Mouse (Mus musculus) liver, embryonic 15.5 days (tissue): Measurements from ENCODE around the gene Lpp. TPM values are rescaled to one million over a fixed set of nuclear protein-coding genes. Genes with fewer than 3 reads are reported as not detected.
A peak's percentile ranks its signal among the peaks of the same experiment; 100 is the strongest.

Experiments used
- ATAC-seq: fragments of 200-750 bp; cut with Nextera tagmentation; 2 replicates; pipeline ENCODE4 v1.8.0; 2017; ENCODE audit warnings: moderate number of reproducible peaks, mild to moderate bottlenecking, moderate library complexity; ENCODE audit not compliant: insufficient read depth
- H3K27ac ChIP-seq: fragments of 300-500 bp; sonication (generic); replicated peaks from 2 replicates; pipeline ENCODE4 v1.5.1; 2015; ENCODE audit warnings: mild to moderate bottlenecking, inconsistent platforms
- H3K27me3 ChIP-seq: fragments of 300-500 bp; sonication (generic); 2 replicates; pipeline ENCODE4 v1.6.1; 2015; ENCODE audit warnings: mild to moderate bottlenecking, inconsistent platforms
- H3K36me3 ChIP-seq: fragments of 300-500 bp; sonication (generic); replicated peaks from 2 replicates; pipeline ENCODE4 v1.6.1; 2015; ENCODE audit warnings: moderate library complexity, mild to moderate bottlenecking, inconsistent platforms
- H3K4me1 ChIP-seq: fragments of 300-500 bp; sonication (generic); replicated peaks from 2 replicates; pipeline ENCODE4 v1.6.1; 2015; ENCODE audit warnings: inconsistent platforms
- H3K4me2 ChIP-seq: fragments of 300-500 bp; sonication (generic); 2 replicates; pipeline ENCODE4 v1.6.1; 2015; ENCODE audit warnings: moderate library complexity, mild to moderate bottlenecking, inconsistent platforms
- H3K4me3 ChIP-seq: fragments of 300-500 bp; sonication (generic); replicated peaks from 2 replicates; pipeline ENCODE4 v1.5.1; 2015; ENCODE audit warnings: mild to moderate bottlenecking, inconsistent platforms
- H3K9ac ChIP-seq: fragments of 300-500 bp; sonication (generic); 2 replicates; pipeline ENCODE4 v1.6.1; 2015; ENCODE audit warnings: moderate library complexity, mild to moderate bottlenecking, inconsistent platforms
- H3K9me3 ChIP-seq: fragments of 300-500 bp; sonication (generic); replicated peaks from 2 replicates; pipeline ENCODE4 v1.6.1; 2016; ENCODE audit warnings: inconsistent platforms
- WGBS: fragments of 180-500 bp; shearing (Covaris S2); methylation state at CpG from one replicate; pipeline ENCODE4 v1.1.7; 2015; ENCODE audit warnings: mixed read lengths; ENCODE audit not compliant: insufficient replicate concordance; 5-methylcytosine and 5-hydroxymethylcytosine counted together
- polyA plus RNA-seq: library from polyadenylated mRNA; unstranded; fragments of >200 nt; fragmentation: Nextera tagmentation; extraction: Ambion mirVana; gene quantifications from 2 replicates; pipeline ENCODE4 v1.2.1, GENCODE M21; 2015

Lpp gene
- polyA plus RNA-seq, 1 experiment from 2014 or later = 7.2 TPM

DNA sequence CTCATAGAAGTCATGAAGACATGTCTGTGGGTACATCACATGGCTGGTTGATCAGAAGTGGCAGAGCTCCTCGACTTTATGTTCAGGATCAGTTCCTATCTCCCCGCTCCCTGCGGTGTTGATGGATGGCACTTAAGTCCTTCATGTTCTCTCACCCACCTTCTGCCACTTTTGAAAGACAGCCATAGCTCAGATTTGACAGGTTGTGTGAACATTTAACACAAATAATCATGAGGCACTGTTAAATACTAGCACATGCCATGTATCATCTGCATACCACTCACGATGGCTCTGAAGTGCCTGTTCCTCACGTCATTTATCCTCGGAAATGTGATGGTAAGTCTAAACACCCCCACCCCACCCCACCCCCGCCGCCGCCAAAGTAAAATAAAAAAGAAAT lies 441.2 kb downstream of the Lpp start:
- no peak overlapping the region for H3K27ac ChIP-seq
- H3K4me1 ChIP-seq = no peaks in the 10 kb centered on the region
- no peak overlapping the region for H3K9ac ChIP-seq
- H3K4me3 ChIP-seq = no peak overlapping the region
- H3K27me3 ChIP-seq = no peaks in the 10 kb centered on the region
- no peaks in the 10 kb centered on the region for H3K9me3 ChIP-seq
- WGBS = 68% methylated on average over 9 of the region's 9 CpGs
- H3K36me3 ChIP-seq = no peaks in the 10 kb centered on the region
- no peak overlapping the region for H3K4me2 ChIP-seq
- ATAC-seq = no peak

DNA sequence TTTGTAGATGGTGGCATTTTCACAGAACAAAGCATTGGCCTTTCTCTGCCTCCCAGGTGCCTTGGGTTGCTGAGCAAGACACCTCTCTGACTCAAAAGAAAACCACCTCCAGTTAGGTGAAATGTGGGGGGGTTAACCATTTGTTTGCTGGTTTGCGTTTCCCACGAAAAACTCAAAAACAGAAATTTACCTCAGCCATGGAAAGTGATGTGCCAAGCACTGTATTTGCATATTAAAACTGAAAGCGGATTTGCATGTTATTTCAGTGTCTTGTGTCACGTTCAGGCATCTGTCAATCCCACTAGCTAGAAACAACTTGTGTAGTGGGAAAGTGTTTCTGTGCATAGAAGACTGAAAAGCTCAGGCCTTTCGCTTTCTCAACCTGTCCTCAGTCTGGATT lies 443.2 kb downstream of the Lpp start:
- no peak overlapping the region for H3K4me2 ChIP-seq
- no peaks in the 10 kb centered on the region for H3K27me3 ChIP-seq
- no peaks in the 10 kb centered on the region for H3K36me3 ChIP-seq
- no peak for ATAC-seq
- H3K4me1 ChIP-seq = no peaks in the 10 kb centered on the region
- no peak overlapping the region for H3K27ac ChIP-seq
- H3K9ac ChIP-seq = no peak overlapping the region
- 64% methylated on average over 5 of the region's 5 CpGs for WGBS
- H3K4me3 ChIP-seq = no peak overlapping the region
- no peaks in the 10 kb centered on the region for H3K9me3 ChIP-seq

DNA sequence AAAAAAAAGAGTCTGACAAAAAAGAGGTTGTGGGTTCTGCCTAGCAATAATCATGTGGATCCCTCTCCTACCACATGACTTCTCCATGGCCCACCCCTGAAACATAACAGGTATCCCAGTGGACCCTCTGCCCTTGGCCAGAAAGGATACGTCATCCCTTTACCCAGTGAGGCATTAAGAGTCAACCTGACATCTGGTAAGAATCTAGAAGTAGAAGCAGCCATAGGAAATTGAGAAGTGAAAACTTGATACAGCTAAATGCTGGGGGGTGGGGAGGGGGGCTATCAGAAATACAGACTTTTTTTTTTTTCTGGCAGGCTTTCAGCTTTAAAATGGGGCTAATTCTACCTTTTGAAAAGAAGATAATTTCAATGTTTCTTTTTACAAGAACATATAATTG lies 445.7 kb downstream of the Lpp start:
- H3K27ac ChIP-seq = no peak overlapping the region
- no peak overlapping the region for H3K4me3 ChIP-seq
- H3K4me2 ChIP-seq = no peak overlapping the region
- 87% methylated on average over 1 of the region's 1 CpGs for WGBS
- H3K9me3 ChIP-seq = no peaks in the 10 kb centered on the region
- no peaks in the 10 kb centered on the region for H3K4me1 ChIP-seq
- H3K27me3 ChIP-seq = no peaks in the 10 kb centered on the region
- no peak overlapping the region for H3K9ac ChIP-seq
- no peak for ATAC-seq
- H3K36me3 ChIP-seq = no peaks in the 10 kb centered on the region

DNA sequence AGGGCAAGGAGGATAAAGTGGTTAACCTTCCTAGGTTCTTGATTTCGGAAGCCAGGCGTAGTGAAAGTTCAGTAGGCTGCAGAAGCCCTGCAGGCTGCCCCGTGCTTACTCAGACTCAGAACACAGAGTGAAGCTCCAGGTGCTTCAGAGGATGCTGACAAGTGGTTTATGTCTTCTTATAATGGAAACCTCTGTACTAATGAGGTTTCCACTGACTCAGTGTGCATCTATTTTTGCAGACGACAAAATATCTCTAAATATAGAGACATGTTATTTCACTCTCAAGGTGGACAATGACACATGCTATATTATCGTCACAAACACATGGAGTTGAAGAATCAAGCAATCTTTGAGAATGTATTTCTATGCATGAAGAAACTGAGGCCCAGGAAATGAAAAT lies 446.8 kb downstream of the Lpp start:
- 61% methylated on average over 5 of the region's 5 CpGs for whole genome bisulfite sequencing
- ATAC-seq = no peak
- H3K27ac ChIP-seq = no peak overlapping the region
- no peaks in the 10 kb centered on the region for H3K27me3 ChIP-seq
- no peak overlapping the region for H3K9ac ChIP-seq
- H3K36me3 ChIP-seq = no peaks in the 10 kb centered on the region
- H3K4me3 ChIP-seq = no peak overlapping the region
- no peak overlapping the region for H3K4me2 ChIP-seq
- H3K9me3 ChIP-seq = no peaks in the 10 kb centered on the region
- no peaks in the 10 kb centered on the region for H3K4me1 ChIP-seq

DNA sequence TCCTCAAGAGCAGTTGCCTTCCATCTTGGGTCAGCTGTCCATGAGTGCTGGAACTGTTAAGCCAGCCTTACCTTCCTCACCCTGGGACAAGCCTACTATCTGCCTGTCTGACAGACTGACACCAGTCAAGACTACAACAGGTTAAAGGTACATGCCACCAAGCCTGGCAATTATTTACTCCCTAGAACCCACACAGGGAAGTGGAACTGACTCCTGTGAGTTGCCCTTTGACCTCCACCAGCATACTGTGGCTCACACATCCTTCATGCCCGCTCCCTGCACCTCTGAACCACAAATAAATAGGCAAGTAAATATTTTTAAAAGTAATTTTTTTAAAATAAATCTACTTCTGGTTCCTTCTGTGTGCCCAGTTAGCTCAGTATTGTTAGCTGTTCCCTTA lies 452.8 kb downstream of the Lpp start:
- no peaks in the 10 kb centered on the region for H3K27me3 ChIP-seq
- H3K4me3 ChIP-seq = no peak overlapping the region
- no peak overlapping the region for H3K9ac ChIP-seq
- ATAC-seq = 0 out of 2 replicates have a peak, but pooled peaks have one; percentile 47
- 29% methylated on average over 1 of the region's 1 CpGs for WGBS
- no peaks in the 10 kb centered on the region for H3K36me3 ChIP-seq
- H3K4me1 ChIP-seq = no peaks in the 10 kb centered on the region
- no peak overlapping the region for H3K27ac ChIP-seq
- H3K4me2 ChIP-seq = no peak overlapping the region
- H3K9me3 ChIP-seq = no peaks in the 10 kb centered on the region

DNA sequence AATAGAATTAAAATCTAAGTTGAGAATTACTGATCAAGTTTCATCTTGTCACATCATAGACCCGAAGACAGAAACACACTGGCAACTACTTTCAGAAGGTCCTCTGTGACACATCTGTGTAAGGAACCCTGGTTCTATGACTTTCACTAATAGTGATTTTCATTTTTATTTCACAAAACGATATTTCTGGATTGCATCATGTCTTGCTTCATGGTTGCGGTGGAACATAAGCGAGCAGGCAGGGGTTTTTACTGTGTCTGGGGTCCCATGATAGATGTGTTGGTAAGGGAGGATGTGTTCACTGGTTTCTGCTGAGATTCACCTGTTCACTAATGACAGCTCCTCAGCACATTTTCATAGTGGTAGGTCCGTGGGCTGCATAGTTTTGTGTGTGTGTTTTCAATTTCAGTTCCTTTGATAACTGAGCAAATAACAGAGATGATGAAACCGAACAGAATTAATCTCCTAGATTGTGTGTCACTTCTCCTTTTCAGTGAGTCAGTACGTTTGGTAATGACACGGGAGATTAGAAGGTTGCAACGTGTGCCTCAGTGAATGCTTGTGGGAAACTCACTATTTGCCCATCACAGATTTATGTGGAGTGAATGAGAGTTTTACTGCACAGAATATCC lies 466.3 kb downstream of the Lpp start:
- Histone ChIP-seq H3K4me2 (no peak overlapping the region), H3K4me3 (no peak overlapping the region), H3K4me1 (no peaks in the 10 kb centered on the region), H3K9ac (no peak overlapping the region), H3K36me3 (no peaks in the 10 kb centered on the region), H3K9me3 (no peaks in the 10 kb centered on the region), H3K27ac (no peak overlapping the region), H3K27me3 (no peaks in the 10 kb centered on the region)
- ATAC-seq = no peak
- WGBS = 44% methylated on average over 9 of the region's 9 CpGs

DNA sequence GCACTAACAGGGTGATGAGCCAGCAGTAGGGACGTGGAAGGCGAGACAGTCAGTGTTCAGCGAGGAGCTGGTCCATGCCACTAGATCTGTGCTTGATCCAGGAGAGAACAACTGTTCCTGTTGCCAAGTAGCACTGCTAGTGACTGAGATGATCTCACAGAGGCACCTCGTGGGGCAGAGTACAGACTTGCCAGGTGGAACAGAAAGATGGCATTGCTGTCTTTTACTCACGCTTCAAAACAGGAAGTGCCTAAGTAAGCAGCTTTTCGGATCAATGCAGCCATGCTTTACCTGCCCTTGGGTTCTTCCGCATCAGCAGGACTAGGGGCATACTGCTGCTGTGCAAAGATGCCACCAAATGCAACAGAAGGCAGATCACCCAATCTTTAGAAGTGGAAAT lies 467.1 kb downstream of the Lpp start:
- H3K4me1 ChIP-seq = no peaks in the 10 kb centered on the region

DNA sequence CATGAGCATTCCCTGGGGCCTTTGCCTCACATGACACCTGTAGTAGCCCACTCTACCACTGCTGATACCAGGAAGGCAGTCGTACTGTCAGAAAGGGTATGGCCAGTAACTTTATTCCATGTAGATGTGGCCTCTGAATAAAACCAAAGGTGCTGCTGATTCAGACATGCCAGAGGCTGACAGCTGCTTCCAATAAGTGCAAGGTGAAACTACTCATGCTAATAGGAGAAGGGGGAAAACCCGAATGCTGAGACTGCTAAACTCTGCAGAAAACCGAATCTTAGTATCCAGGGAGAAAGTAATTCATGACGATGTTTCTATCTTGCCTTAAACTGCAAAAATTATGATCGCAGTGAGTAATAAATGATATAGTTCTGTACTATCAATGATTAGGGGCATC lies 468.1 kb downstream of the Lpp start:
- Histone ChIP-seq H3K36me3 (no peaks in the 10 kb centered on the region), H3K9me3 (no peaks in the 10 kb centered on the region), H3K4me3 (no peak overlapping the region), H3K27me3 (no peaks in the 10 kb centered on the region), H3K4me2 (no peak overlapping the region), H3K4me1 (no peaks in the 10 kb centered on the region), H3K27ac (no peak overlapping the region), H3K9ac (no peak overlapping the region)
- WGBS = 70% methylated on average over 5 of the region's 5 CpGs
- ATAC-seq = no peak

More for the DNA sequence above, 467.1 kb downstream of the Lpp start:
- no peak overlapping the region for H3K27ac ChIP-seq
- ATAC-seq = no peak
- H3K9ac ChIP-seq = no peak overlapping the region
- H3K4me3 ChIP-seq = no peak overlapping the region
- 56% methylated on average over 7 of the region's 7 CpGs for WGBS
- no peak overlapping the region for H3K4me2 ChIP-seq
- no peaks in the 10 kb centered on the region for H3K27me3 ChIP-seq
- no peaks in the 10 kb centered on the region for H3K36me3 ChIP-seq
- H3K9me3 ChIP-seq = no peaks in the 10 kb centered on the region

DNA sequence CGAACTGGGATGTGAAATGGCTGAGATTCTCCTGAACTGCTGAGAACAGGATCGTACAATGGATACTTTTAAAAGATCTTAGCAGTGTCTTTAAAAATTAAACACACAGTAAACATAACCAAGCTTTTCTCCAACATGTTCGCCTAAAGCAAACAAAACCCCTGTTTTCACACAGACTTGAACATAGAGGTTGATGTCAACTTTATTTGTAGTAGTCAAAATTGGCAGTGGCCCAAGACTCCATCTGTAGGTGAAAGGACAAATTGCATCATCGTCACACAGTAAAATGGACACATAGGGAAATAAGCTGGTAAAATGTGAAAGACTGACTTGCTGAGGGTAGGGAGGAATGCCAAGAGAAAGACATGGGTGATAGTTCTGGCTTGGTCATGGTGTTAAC lies 480.9 kb downstream of the Lpp start:
- no peak overlapping the region for H3K4me2 ChIP-seq
- no peaks in the 10 kb centered on the region for H3K9me3 ChIP-seq
- H3K4me3 ChIP-seq = no peak overlapping the region
- H3K27me3 ChIP-seq = no peaks in the 10 kb centered on the region
- no peaks in the 10 kb centered on the region for H3K36me3 ChIP-seq
- H3K4me1 ChIP-seq = 0 out of 2 replicates have a peak, but pooled peaks cover 6% of the 10 kb centered on the region
- H3K9ac ChIP-seq = no peak overlapping the region
- ATAC-seq = peak; percentile 75
- WGBS = 47% methylated on average over 4 of the region's 4 CpGs
- H3K27ac ChIP-seq = 0 out of 2 replicates have a peak overlapping the region, but pooled peaks have one; percentile 16

DNA sequence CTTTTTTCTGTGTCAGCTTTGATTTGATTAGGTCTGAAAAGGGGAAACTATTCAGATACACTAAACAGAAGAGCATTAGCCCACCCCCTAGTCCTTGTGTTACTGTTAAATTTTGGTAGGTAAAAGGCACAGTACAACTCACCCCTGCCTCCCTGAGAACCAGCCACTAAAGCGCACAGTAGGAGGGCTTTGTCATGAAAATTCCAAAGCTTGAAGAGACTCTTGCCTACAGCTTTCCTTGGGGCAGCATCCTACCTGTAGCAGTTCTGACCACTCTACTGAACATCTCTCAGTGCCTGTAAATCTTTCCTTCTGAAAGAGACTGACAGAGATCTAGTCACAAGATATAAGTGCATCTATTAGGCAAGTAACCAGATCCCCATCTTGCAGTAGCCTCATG lies 482.4 kb downstream of the Lpp start:
- no peaks in the 10 kb centered on the region for H3K9me3 ChIP-seq
- H3K36me3 ChIP-seq = no peaks in the 10 kb centered on the region
- no peaks in the 10 kb centered on the region for H3K27me3 ChIP-seq
- H3K27ac ChIP-seq = no peak overlapping the region
- no peak overlapping the region for H3K4me2 ChIP-seq
- WGBS = 67% methylated on average over 1 of the region's 1 CpGs
- H3K4me3 ChIP-seq = no peak overlapping the region
- H3K4me1 ChIP-seq = 0 out of 2 replicates have a peak, but pooled peaks cover 6% of the 10 kb centered on the region
- no peak overlapping the region for H3K9ac ChIP-seq
- ATAC-seq = no peak

DNA sequence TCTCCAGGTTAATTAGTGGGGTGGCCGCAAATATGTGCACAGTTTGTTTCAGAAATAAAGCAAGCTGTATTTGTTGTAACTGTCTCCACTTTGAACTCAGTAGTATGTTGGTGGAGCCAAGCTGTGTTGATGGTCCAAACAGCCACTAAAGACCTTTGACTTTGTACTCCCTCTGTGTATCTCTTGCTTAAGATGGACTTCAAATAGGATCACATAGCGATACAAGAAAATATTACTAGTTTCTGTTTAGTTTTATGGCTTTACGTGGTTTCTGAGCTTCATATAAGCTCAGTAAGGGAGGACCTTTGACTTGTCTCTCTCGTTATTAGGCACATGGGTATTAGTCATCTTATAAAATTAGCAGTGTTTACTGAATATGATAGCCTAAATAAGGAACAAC lies 485.7 kb downstream of the Lpp start:
- WGBS = 58% methylated on average over 4 of the region's 4 CpGs
- H3K36me3 ChIP-seq = no peaks in the 10 kb centered on the region
- no peaks in the 10 kb centered on the region for H3K9me3 ChIP-seq
- H3K4me3 ChIP-seq = no peak overlapping the region
- 0 out of 2 replicates have a peak, but pooled peaks cover 6% of the 10 kb centered on the region for H3K4me1 ChIP-seq
- H3K4me2 ChIP-seq = no peak overlapping the region
- H3K27ac ChIP-seq = no peak overlapping the region
- ATAC-seq = no peak
- no peak overlapping the region for H3K9ac ChIP-seq
- no peaks in the 10 kb centered on the region for H3K27me3 ChIP-seq

DNA sequence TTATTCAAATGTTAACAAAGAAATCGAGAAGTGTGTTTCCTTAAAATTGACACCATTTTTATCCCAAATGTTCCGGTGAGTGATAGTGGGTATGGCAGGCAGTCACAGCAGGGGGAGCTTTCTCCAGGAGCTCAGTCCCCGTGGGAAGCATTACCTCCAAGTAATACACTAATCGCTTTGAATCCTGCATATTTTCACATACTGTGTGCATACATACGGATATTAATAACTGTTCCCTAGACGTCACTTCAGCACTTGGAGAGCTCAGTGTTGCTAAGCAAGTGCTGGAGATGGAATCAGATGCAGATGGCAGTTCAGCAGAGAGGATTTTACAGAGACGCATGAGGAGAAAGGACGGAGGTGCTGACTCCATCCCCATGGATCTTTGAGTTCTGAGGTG lies 487.4 kb downstream of the Lpp start:
- Histone ChIP-seq H3K4me3 (no peak overlapping the region), H3K4me1 (0 out of 2 replicates have a peak, but pooled peaks cover 6% of the 10 kb centered on the region), H3K27me3 (no peaks in the 10 kb centered on the region), H3K27ac (no peak overlapping the region), H3K9ac (no peak overlapping the region), H3K9me3 (no peaks in the 10 kb centered on the region), H3K4me2 (no peak overlapping the region), H3K36me3 (no peaks in the 10 kb centered on the region)
- no peak for ATAC-seq
- 63% methylated on average over 8 of the region's 8 CpGs for WGBS
